Mouse (Mus musculus): ENCODE results near the gene Rnf130.

GRCm38 (mm10) chr11:50036781-50037460 lies 11.8 kb downstream of the Rnf130 start:
- TF ChIP-seq CTCF (IDR thresholded peaks at IDR 0.05) (no peak), EP300 (IDR thresholded peaks at IDR 0.05) (no peak)

Measured in lung, postnatal 0 days (tissue).